Mouse (Mus musculus): ENCODE measurements around the gene Exph5. TPM values are rescaled to one million over a fixed set of nuclear protein-coding genes. Genes with fewer than 3 reads are reported as not detected.

Exph5 gene
- polyA plus RNA-seq, 1 experiment from 2014 or later, result 0.65 TPM

DNA sequence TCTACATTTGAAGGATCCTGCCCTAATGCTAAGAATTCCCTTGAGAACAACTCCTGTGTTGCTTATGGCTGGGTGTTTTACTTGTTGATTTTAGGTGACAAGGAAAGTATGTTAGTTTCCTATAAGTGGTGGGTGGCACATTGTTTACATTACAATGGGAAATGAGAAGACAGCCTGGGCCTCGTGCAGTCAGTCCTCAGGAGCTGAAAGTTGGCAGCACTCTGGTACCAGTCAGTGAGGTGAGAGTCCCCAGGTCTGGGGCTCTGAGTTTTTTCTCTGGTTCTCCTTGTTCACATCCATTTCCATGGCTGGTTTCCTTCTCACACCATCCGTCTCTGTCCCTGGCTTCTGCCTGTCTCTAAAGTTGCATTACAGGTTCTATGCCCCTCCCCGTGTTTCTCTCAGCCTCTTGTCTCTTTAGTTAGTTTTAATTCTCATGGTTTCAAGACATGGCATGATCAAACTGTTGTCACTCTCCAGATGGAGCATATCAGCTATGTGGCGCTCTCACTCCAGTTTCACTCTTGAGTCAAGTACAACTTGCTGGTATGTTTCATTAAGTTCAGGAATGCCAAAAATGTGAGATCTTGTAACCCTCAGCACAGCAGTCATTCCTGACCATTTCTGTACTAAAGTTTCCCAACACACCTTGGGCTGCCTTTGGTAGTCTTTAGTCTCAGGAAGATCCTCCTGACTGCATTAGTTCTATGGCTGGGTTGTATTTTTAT lies 24.1 kb downstream of the Exph5 start:
- Histone ChIP-seq H3K27ac (0 out of 2 replicates have a peak overlapping the region, but pooled peaks have one; percentile 29), H3K4me3 (no peak overlapping the region), H3K27me3 (ENCODE audit: insufficient read depth, poor library complexity, severe bottlenecking) (no peaks in the 10 kb centered on the region), H3K9me3 (no peaks in the 10 kb centered on the region), H3K36me3 (no peaks in the 10 kb centered on the region), H3K4me1 (peaks cover 7% of the 10 kb centered on the region)
- no peak for DNase-seq (ENCODE audit: low spot score)
- WGBS, result 41% methylated on average over 4 of the region's 4 CpGs

DNA sequence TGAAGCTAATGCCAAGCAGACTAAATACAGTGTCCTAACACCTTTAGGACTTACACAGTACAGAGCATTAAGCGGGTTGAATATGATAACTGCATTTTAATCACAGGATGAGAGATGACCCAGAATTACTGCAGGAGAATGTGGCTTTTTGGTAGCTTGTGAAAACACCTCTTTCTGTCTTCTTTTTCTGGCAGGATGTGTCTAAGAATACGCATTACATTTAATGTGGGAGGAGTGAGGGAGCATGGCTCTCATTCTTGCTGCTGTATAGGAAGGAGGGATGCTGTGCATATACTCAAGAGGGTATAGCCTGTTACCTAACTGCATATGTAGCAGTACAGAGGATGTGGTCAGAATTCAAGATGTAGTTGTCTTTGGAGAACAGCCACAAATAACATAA lies 26.7 kb downstream of the Exph5 start:
- no peak for DNase-seq (ENCODE audit: low spot score)
- Histone ChIP-seq H3K27ac (no peak overlapping the region), H3K9me3 (no peaks in the 10 kb centered on the region), H3K4me1 (peaks cover 7% of the 10 kb centered on the region), H3K4me3 (no peak overlapping the region), H3K27me3 (ENCODE audit: insufficient read depth, poor library complexity, severe bottlenecking) (no peaks in the 10 kb centered on the region), H3K36me3 (no peaks in the 10 kb centered on the region)
- WGBS, result 78% methylated on average over 2 of the region's 2 CpGs

DNA sequence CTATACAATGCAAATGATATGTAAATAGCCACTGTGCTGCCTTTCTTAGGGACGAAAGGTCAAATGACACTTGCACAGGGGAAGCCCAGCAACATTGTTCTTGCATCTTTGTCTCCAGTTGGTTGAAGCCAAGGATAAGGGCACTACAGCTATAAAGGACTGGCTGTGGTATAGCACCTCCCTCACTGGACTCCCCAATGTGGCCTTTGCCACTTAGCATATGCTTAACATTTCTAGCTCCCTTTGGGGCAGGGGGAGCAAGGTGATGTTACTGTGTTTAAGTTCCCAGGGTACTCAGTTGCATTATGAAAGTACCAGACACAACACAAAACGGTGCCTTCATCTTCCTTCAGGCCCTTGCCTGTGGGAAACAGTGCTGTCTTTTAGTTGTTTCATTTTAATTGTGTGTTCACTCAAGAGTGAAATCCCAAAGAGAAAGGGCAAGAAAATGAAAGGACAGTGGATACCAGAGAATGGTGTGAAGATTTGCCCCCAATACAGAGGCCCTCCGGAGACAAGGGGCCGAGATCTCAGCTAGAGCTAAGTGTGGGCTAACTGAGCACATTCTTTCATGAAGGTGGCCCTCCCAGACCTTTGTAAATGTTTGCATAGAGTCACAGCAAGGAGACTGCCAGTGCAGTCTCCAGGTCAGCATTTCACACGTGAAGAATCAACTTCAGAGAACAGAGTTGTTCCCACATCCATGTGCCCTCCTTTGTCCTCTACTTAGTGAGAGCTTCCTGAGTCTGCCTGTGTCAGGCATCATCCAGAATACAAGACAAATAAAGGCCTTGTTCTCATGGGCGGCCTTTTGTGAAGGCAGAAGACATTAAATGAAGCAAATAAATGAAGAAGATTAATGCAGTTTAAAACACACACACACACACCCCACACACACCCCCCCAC lies 28.1 kb downstream of the Exph5 start:
- no peak for DNase-seq (ENCODE audit: low spot score)
- 63% methylated on average over 6 of the region's 6 CpGs for WGBS
- peaks cover 7% of the 10 kb centered on the region for H3K4me1 ChIP-seq
- H3K9me3 ChIP-seq, result no peaks in the 10 kb centered on the region
- H3K4me3 ChIP-seq, result no peak overlapping the region
- H3K36me3 ChIP-seq, result no peaks in the 10 kb centered on the region
- H3K27ac ChIP-seq, result no peak overlapping the region
- H3K27me3 ChIP-seq (ENCODE audit: insufficient read depth, poor library complexity, severe bottlenecking), result no peaks in the 10 kb centered on the region

DNA sequence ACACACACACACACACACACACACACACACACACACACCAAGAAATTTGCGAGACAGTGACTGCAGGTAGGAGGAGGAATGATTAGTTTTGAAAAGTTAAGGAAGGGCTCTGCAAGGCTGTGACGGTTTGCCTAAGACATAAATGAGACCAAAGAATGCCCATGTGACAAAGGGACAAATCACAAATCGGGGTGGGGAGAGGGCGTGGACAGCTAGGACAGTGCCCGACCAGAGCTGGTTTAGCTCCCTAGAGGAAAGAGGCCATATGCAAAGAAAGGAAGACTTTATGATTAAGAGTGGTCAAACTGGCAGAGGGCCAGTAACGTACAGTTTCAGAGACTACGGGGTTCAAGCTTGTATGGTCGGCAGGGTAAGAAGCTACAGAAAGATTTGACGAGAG lies 28.8 kb downstream of the Exph5 start:
- WGBS, result 84% methylated on average over 9 of the region's 9 CpGs
- Histone ChIP-seq H3K9me3 (no peaks in the 10 kb centered on the region), H3K4me1 (peaks cover 6% of the 10 kb centered on the region), H3K27me3 (ENCODE audit: insufficient read depth, poor library complexity, severe bottlenecking) (no peaks in the 10 kb centered on the region), H3K27ac (no peak overlapping the region), H3K4me3 (no peak overlapping the region), H3K36me3 (no peaks in the 10 kb centered on the region)
- no peak for DNase-seq (ENCODE audit: low spot score)

DNA sequence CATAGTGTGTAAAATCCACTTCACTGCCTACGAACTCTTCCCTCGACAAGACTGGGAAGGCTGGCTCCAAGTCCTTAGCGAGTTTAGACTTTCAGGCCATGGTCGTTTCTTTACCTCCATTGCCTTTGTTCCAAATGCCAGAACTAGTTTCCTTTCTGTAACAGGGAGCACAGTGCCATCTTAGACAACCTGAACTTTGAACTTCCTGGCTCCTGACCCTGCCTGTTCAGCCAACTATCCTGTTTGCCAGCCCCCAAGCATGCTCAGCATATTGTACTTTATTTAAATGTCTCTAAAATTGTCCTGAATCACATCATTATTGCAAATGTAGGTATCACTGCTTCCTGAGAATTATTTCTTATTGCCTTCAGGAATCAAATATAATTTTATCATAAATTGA lies 32.0 kb downstream of the Exph5 start:
- Histone ChIP-seq H3K4me3 (no peak overlapping the region), H3K9me3 (no peaks in the 10 kb centered on the region), H3K36me3 (no peaks in the 10 kb centered on the region), H3K27me3 (ENCODE audit: insufficient read depth, poor library complexity, severe bottlenecking) (no peaks in the 10 kb centered on the region), H3K4me1 (no peaks in the 10 kb centered on the region; the same call in 1 of the 2 replicates), H3K27ac (no peak overlapping the region)
- 76% methylated on average over 4 of the region's 4 CpGs for WGBS
- DNase-seq (ENCODE audit: low spot score), result no peak

DNA sequence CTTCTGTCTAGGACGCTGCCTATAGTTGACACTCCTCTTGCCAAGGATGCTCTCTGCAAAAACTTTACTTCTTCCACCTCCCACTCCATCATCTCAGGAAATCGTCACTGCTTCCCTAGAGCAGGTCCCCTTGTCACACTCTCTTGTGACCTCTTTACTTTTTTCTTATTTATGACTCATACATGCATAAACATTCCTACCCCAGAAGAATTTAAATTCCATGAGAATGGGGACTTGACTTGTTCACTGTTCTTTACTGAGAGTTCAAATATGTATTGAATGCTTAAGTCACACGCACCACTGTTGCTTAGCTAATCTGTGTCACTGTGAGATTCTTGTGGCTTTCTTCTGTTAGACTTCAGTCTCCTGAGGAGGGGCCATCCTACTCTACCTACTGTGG lies 33.7 kb downstream of the Exph5 start:
- Histone ChIP-seq H3K36me3 (no peaks in the 10 kb centered on the region), H3K27ac (no peak overlapping the region), H3K4me3 (no peak overlapping the region), H3K27me3 (ENCODE audit: insufficient read depth, poor library complexity, severe bottlenecking) (no peaks in the 10 kb centered on the region), H3K4me1 (no peaks in the 10 kb centered on the region), H3K9me3 (no peaks in the 10 kb centered on the region)
- no peak for DNase-seq (ENCODE audit: low spot score)
- WGBS, result 77% methylated on average over 3 of the region's 3 CpGs

DNA sequence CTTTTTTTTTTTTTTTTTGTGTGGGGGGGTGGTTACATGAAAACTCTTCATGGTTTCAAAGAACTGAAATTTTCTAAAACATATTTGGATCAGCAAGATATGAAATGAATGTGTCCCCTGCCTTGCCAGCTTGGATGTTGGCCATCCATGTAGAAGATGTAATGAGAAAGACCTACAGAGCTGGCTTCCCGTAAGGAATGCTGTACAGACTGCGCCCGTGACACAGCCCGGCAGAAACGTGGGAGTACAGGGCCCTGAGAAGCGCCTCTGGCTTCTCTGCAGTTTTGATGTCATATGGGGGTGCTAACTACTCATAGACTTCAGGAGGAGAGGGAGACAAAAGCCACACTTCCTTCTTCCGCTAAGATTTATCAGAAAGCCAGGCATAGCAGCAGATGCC lies 38.1 kb downstream of the Exph5 start:
- H3K27me3 ChIP-seq (ENCODE audit: insufficient read depth, poor library complexity, severe bottlenecking), result 0 out of 2 replicates have a peak, but pooled peaks cover 6% of the 10 kb centered on the region
- no peaks in the 10 kb centered on the region for H3K9me3 ChIP-seq
- no peak overlapping the region for H3K4me3 ChIP-seq
- no peak overlapping the region for H3K27ac ChIP-seq
- no peaks in the 10 kb centered on the region for H3K36me3 ChIP-seq
- H3K4me1 ChIP-seq, result no peaks in the 10 kb centered on the region
- DNase-seq (ENCODE audit: low spot score), result no peak
- 59% methylated on average over 7 of the region's 7 CpGs for whole genome bisulfite sequencing

DNA sequence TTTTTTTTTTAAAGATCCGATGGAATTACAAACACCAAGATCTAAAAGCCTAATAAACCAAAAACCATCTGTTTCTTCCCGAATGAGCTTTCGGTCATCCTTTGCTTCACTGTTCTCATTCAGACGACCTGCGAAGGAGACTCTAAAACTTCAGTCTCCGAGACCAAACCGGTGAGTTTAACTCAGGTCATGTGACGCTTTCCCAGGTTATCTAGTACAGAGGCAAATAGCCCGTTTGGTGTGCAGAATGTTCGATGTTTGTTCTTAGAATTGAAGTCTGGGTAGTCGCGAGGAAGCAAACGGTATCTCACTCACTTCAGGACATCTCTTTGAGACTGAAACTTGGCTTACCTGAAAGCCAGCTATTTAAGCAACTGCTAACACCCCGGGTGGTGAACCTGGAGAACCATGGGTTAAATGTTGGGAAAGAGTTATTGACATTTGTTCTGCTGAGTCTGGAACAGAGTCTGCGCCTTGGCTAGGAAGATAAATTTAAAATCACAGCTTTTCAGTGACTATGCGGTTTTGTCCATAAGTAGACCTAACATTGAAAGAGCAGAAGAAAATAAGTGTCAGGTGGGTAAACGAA lies 39.0 kb downstream of the Exph5 start:
- no peak for DNase-seq (ENCODE audit: low spot score)
- WGBS, result 42% methylated on average over 17 of the region's 17 CpGs
- H3K36me3 ChIP-seq, result no peaks in the 10 kb centered on the region
- H3K4me1 ChIP-seq, result no peaks in the 10 kb centered on the region
- H3K27me3 ChIP-seq (ENCODE audit: insufficient read depth, poor library complexity, severe bottlenecking), result 0 out of 2 replicates have a peak, but pooled peaks cover 6% of the 10 kb centered on the region
- H3K27ac ChIP-seq, result no peak overlapping the region
- peak overlapping the region; percentile 61 for H3K4me3 ChIP-seq
- H3K9me3 ChIP-seq, result no peaks in the 10 kb centered on the region

DNA sequence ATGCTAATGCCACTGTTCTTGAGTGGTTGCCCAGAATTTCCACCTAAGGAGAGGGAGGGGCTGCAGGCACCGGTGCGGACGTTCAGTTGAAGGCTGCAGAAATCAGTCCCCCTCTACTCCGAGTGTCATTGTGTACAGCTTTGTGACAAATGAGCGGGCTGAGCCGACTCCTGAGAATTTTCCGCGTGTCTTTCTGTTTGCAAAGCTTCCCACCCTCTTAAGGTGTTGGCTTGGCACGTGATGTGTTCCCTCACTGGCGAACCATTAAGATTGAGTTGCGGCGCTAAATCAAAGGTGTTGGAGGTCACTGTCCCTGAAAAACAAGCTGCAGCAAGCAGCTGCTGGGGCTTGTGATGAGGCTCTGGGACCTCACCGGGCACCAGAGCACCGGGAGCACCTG lies 39.5 kb downstream of the Exph5 start:
- WGBS, result 8% methylated on average over 14 of the region's 14 CpGs
- Histone ChIP-seq H3K9me3 (no peaks in the 10 kb centered on the region), H3K27ac (no peak overlapping the region), H3K36me3 (no peaks in the 10 kb centered on the region), H3K4me3 (peak overlapping the region; percentile 61), H3K4me1 (no peaks in the 10 kb centered on the region), H3K27me3 (ENCODE audit: insufficient read depth, poor library complexity, severe bottlenecking) (0 out of 2 replicates have a peak, but pooled peaks cover 6% of the 10 kb centered on the region)
- no peak for DNase-seq (ENCODE audit: low spot score)

DNA sequence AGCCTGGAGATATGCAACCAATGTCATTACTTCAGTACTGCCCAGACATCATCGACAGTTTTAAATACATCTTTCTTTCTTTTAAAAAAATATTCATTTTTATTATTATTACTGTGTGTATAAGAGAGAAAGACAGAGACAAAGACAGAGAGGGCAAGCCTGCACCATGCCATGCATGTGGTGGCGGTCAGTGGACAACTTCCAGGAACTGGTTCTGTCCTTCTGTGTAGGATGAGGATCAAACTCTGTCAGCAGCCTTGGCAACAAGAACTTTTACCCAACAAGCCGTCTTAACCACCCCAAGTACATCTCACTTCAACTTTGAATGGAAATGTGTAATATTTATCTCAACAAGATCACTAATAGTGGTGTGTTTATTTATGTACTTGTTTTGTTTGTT lies 40.5 kb downstream of the Exph5 start:
- Histone ChIP-seq H3K4me1 (no peaks in the 10 kb centered on the region), H3K27ac (no peak overlapping the region)
- 81% methylated on average over 3 of the region's 3 CpGs for WGBS

DNA sequence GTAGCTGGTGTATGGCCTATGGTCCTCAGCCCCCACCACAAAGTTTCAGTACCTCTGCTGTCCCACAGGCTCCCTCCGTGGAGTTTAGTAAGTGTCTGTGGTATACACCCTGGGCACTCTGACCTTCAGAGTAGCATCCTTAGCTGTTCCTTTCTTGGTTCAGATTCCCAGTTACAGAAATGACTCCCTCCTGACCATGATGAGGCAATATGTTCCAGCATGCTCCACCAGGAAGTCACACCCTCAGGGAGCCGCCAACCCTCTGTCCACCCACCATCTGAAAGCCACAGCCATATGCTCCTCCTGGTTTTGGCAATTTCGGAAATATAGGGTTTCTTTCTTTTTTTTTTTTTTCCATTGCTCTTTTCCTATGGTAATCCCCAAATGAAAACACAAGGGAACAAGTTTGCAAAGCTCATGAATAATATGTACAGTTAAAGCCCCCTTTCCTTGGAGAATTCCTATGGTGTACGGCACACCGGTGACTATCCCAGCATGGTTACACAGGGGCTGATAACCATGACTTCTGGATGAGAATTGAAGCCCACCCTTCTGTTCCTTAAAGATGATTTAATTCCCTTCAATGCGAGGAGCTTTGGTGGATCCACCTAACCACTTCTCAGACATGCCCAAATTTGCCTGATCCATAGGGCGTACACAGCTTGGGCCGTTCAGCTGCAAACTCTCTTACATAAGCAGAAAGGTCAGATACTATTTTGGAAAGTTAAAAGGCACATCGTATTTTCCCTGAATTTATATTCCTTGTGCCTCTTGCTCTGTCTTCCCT lies 43.4 kb downstream of the Exph5 start:
- no peak overlapping the region for H3K27ac ChIP-seq
- DNase-seq (ENCODE audit: low spot score), result no peak

More for the DNA sequence above, 40.5 kb downstream of the Exph5 start:
- Histone ChIP-seq H3K36me3 (no peaks in the 10 kb centered on the region), H3K27me3 (ENCODE audit: insufficient read depth, poor library complexity, severe bottlenecking) (0 out of 2 replicates have a peak, but pooled peaks cover 6% of the 10 kb centered on the region), H3K4me3 (no peak overlapping the region), H3K9me3 (no peaks in the 10 kb centered on the region)
- no peak for DNase-seq (ENCODE audit: low spot score)

DNA sequence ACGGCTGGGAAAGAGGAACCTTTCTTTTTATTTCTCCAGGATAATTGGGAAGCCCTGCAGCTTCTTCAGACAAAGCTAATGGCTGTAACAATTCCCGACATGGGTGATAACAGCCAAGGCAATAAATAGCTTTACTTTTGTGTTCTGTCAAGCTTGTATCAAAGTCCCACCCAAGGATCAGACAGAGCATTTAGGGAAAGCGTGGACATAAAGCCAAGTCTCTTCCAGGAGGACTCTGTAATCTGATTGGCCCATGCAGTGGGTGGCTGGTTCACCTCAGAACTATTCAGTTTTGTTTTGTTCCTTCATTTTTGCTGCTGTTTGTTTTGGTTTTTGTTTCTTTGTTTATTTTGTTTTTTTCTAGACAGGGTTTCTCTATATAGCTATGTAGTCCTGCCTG lies 44.3 kb downstream of the Exph5 start:
- Histone ChIP-seq H3K27me3 (ENCODE audit: insufficient read depth, poor library complexity, severe bottlenecking) (0 out of 2 replicates have a peak, but pooled peaks cover 2% of the 10 kb centered on the region), H3K9me3 (no peaks in the 10 kb centered on the region), H3K27ac (no peak overlapping the region), H3K4me3 (no peak overlapping the region), H3K4me1 (no peaks in the 10 kb centered on the region), H3K36me3 (no peaks in the 10 kb centered on the region)
- WGBS, result 62% methylated on average over 3 of the region's 3 CpGs
- DNase-seq (ENCODE audit: low spot score), result no peak

More for the DNA sequence above, 43.4 kb downstream of the Exph5 start:
- Histone ChIP-seq H3K27me3 (ENCODE audit: insufficient read depth, poor library complexity, severe bottlenecking) (0 out of 2 replicates have a peak, but pooled peaks cover 6% of the 10 kb centered on the region), H3K9me3 (no peaks in the 10 kb centered on the region), H3K4me1 (no peaks in the 10 kb centered on the region), H3K36me3 (no peaks in the 10 kb centered on the region), H3K4me3 (no peak overlapping the region)
- 85% methylated on average over 9 of the region's 9 CpGs for WGBS
